Mouse (Mus musculus) E14TG2a.4 (cell line): Measurements from ENCODE around the gene Vmn1r28.

Experiments used
- CTCF ChIP-seq: conservative IDR thresholded peaks from 2 replicates; pipeline ENCODE4 v1.5.1; 2014; ENCODE audit warnings: low read length
- NANOG ChIP-seq: IDR thresholded peaks from 2 replicates; pipeline ENCODE4 v1.6.1; 2014; ENCODE audit warnings: borderline replicate concordance, low read length, mixed read lengths
- POU5F1 ChIP-seq: IDR thresholded peaks from 2 replicates; pipeline ENCODE4 v1.6.1; 2014; ENCODE audit warnings: low read length, borderline replicate concordance

- TF ChIP-seq CTCF (no peak), NANOG (no peak), POU5F1 (no peak)
These were observed at the start of gene Vmn1r28 for GRCm38 (mm10) chr6:58261737-58262136.
